Mouse (Mus musculus): Measurements from ENCODE around the gene Mrps6.
"Not testable (repeated sequence)": the region's sequence is repeated elsewhere in the genome, so short reads cannot be mapped to it uniquely, and the experiment has no call there.

The Mrps6 gene

GRCm38 (mm10) chr16:92064801-92065200 is 6.7 kb downstream of the Mrps6 start:
- DNase-seq = no peak

GRCm38 (mm10) chr16:92070338-92070737 is 12.3 kb downstream of the Mrps6 start:
- DNase-seq = no peak

- no peak for DNase-seq
Measured at GRCm38 (mm10) chr16:92076797-92077196, 18.7 kb downstream of the Mrps6 start.

GRCm38 (mm10) chr16:92083771-92084453 is 25.8 kb downstream of the Mrps6 start:
- DNase-seq = no peak

GRCm38 (mm10) chr16:92089225-92089624 is 31.2 kb downstream of the Mrps6 start:
- DNase-seq = no peak

- DNase-seq = no peak
Measured at GRCm38 (mm10) chr16:92091876-92092275, 33.8 kb downstream of the Mrps6 start.

GRCm38 (mm10) chr16:92098351-92099051 is 40.4 kb downstream of the Mrps6 start:
- DNase-seq = no peak

GRCm38 (mm10) chr16:92099598-92099997 is 41.5 kb downstream of the Mrps6 start:
- DNase-seq = no peak

- DNase-seq = no peak
Measured at GRCm38 (mm10) chr16:92100111-92100510, 42.0 kb downstream of the Mrps6 start.

- no peak for DNase-seq
Measured at GRCm38 (mm10) chr16:92102115-92102514, 44.0 kb downstream of the Mrps6 start.

- not testable (repeated sequence) for DNase-seq
Measured at GRCm38 (mm10) chr16:92102931-92103330, 44.9 kb downstream of the Mrps6 start.

- DNase-seq = no peak
Measured at GRCm38 (mm10) chr16:92103572-92104331, 45.7 kb downstream of the Mrps6 start.

GRCm38 (mm10) chr16:92104332-92104590 is 46.2 kb downstream of the Mrps6 start:
- no peak for DNase-seq

GRCm38 (mm10) chr16:92104951-92105350 is 46.9 kb downstream of the Mrps6 start:
- no peak for DNase-seq

GRCm38 (mm10) chr16:92105631-92106030 is 47.6 kb downstream of the Mrps6 start:
- no peak for DNase-seq

- no peak for DNase-seq
Measured at GRCm38 (mm10) chr16:92107346-92107745, 49.3 kb downstream of the Mrps6 start.

GRCm38 (mm10) chr16:92114706-92115241 is 56.7 kb downstream of the Mrps6 start:
- peak; percentile 45 for DNase-seq

GRCm38 (mm10) chr16:92115611-92116421 is 57.7 kb downstream of the Mrps6 start:
- peak; percentile 50 for DNase-seq

GRCm38 (mm10) chr16:92117337-92118209 is 59.5 kb downstream of the Mrps6 start:
- DNase-seq = no peak

- DNase-seq = no peak
Measured at GRCm38 (mm10) chr16:92119013-92119515, 61.0 kb downstream of the Mrps6 start.

- DNase-seq = no peak
Measured at GRCm38 (mm10) chr16:92120899-92121531, 62.9 kb downstream of the Mrps6 start.

All from cerebellum, adult 11 months (tissue).